Mouse (Mus musculus): ENCODE results near the gene D7Ertd443e.

Gene D7Ertd443e

GRCm38 (mm10) chr7:134224741-134225612 is 160.5 kb downstream of the D7Ertd443e start:
- DNase-seq, result no peak

DNA sequence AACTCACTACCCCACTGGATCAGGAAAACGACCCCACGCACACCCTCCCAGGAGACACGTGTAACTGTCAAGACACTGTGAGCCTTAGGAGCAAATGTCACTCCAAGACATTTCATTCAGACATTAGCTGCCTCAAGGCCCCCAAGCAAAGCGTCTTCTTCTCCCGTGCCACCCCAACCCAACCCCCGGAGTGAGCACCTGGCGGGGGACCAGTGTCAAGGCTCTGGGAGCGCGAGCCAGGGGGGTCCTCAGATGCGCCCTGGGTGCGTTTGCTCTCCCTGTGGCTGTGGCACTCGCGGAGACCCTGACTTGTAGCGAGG is 161.1 kb downstream of the D7Ertd443e start:
- no peak for DNase-seq

GRCm38 (mm10) chr7:134223444-134224161 is 161.9 kb downstream of the D7Ertd443e start:
- DNase-seq, result peak; percentile 57

All from cerebellum, adult 8-10 months (tissue).